Mouse (Mus musculus) fat pad, adult 2 months (tissue): ENCODE results near the gene Cfap221.

ENCODE experiments used
- DNase-seq: peaks from one replicate; pipeline ENCODE4 v3.0.0-alpha.2; 2011; ENCODE audit warnings: low read depth, low spot score; ENCODE audit errors: extremely low read depth

Cfap221 gene

DNA sequence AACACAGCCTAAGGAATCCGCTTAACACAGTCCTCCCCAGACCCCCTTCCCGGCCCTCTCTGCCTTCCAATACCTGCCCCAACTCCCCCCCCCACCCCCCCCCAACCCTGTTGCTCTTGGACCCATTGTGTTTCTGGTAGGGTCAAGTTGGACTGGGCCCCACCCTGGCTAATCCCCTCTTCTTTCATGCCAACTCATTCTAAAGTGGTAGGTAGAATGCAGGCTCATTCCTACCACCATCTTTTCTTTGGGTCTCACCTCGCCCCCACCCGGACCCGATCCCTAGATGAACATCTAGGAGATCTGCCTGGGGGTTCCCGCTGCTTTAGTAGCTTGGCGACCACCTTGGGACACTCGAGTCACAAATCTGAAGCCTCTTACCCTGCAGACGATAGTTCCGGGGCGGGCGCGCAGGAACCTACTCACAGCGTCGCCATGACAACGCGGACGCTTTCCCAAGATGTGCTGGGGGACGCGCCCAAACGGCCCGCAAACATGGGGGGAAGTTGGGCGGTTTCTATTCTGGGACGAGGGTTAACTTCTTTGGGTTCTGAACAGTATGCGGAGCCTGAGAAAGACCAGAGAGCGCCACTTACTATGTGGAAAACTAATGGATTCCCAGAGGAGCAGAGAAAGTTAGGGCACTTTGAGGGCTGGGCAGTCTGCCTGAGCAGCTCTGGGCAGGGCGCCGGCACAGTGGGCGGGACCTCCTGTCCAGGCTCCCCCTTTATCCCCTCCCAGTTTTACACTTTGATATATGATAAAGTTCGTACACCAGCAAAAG lies at the start of gene Cfap221:
Gene Cfap221 (minus strand): TSS at position 437 of the 784 bp plus-strand sequence.
- DNase-seq, result no peak

- DNase-seq, result no peak
Observed at GRCm38 (mm10) chr1:120044584-120044983, 47.5 kb upstream of the Cfap221 start.

DNA sequence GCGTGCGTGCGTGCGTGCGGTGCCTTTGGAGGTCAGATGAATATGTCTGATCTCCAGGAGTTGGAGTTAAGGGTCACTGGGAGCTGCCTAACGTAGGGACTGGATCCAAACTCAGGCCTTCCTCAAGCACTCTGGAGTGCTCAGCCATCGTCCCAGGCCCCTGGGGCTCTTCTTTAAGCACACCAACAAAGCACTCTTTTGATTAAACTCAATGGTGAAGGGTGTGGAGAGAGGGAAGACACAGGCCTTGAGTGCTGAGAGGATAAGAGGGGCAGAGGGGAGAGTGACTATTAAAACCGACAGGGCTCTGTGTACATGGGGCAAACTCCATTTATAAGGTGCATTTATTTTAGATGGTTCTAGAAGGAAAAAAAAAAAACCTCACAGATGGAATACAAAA lies 45.4 kb upstream of the Cfap221 start:
- DNase-seq, result no peak

DNA sequence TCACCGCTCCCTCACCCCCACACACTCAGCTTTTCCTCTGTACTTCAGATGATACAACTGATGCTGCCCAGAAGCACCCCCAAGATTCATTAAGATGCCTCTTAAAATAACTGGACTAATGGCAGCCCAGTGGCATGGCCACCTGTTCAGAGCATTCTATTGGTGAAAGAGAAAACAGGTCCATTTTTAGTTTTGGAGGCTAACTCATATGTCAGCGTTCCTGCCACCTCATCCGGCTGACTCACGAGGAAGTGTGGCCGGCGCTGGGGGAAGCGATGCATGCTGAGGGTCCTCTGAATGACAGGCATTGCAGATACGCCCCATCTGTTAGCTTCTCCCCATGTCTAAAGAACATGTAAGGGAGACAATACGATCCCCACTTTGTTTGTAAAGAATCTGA lies 41.6 kb upstream of the Cfap221 start:
- DNase-seq, result no peak

DNA sequence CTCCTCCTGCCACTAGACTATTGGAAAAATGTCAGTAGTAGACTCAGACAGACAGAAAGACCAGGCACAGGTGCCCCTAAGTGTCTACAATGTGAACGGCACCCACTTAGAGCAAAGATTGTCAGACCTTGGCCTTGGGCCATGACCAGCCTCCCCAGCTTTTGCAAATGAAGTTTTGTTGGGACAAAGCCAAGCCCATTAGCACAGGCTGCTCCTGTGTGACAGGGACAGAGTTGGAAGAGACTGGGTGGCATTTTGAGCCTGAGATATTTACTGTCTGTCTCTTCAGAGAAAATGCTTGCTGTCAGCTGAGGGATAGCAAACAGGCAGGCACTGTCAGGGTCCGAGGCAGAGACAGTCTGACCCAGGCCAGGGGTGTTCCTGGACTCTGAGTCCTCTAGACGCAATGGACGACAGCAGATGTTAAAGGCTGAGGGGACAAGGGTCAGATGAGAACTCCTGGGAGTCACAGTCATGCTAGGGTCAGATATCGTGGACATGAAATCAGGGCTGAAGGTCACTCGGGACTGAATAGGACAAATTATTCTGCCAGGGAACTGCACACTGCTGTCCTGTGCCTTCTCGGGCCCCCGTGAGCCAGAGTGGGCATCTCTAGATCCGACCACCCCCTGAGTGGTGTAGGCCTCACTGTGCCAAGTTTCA lies 40.1 kb upstream of the Cfap221 start:
- DNase-seq, result no peak

GRCm38 (mm10) chr1:120035456-120036034 lies 38.5 kb upstream of the Cfap221 start:
- DNase-seq, result no peak

DNA sequence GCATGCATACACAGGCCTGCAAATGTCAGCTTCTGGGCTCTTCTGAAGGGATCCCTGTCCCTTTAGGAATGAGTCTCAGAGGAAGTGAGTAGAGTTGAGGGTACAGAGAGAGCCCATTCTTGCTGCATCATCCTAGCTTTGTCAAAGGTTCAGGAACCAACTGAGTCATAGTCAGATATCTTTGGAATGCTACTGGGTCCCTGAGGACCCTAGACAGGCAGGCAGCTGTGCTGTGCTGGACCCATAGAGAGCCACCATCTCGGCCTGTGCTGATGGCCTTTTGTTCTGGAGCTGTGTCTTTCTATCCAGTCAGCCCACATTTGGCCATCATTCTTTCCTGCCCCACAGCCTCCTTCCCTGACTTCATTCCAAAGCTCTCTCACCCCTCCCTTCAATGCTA lies 37.8 kb upstream of the Cfap221 start:
- DNase-seq, result no peak

DNA sequence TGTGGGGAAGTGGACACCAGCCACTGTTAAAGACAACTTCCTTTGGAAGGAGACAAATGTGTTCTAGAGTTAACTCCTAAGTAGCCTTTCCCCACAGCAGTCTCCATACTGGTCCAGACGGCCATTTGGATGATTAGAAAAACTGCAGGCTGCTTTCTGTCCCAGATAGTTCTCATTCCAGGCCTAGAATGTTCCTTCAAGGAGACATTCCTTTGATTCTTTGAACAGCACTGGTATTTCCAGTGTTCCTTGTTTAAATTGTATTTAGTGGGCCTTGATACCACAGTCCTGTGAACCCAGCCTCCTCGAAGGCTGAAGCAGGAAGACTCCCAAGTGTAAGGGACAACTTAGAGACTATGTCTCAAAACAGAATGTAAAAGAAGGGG lies 36.4 kb upstream of the Cfap221 start:
- no peak for DNase-seq

- DNase-seq, result no peak
Observed at GRCm38 (mm10) chr1:120032804-120033468, 35.9 kb upstream of the Cfap221 start.

- no peak for DNase-seq
Observed at GRCm38 (mm10) chr1:120030474-120030873, 33.4 kb upstream of the Cfap221 start.

DNA sequence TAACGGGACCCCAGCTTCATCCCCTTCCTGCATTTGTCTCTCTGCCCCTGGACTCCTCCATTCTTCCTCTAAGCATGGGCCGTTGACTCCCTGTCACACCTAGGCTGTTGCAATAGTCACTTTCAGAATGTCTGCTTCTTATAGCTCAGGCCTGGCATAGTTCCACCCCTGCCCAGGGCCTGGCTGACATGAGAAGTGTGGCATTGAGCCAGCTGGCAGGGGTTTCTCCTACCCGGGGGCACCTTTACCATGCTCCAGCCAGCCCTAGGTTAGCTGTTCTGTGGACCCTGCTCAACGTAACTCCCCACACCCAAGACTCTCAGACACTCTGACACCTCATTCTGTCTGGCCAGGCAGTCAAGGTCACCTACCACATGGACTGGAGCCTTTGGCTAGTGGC lies 30.7 kb upstream of the Cfap221 start:
- DNase-seq, result no peak

DNA sequence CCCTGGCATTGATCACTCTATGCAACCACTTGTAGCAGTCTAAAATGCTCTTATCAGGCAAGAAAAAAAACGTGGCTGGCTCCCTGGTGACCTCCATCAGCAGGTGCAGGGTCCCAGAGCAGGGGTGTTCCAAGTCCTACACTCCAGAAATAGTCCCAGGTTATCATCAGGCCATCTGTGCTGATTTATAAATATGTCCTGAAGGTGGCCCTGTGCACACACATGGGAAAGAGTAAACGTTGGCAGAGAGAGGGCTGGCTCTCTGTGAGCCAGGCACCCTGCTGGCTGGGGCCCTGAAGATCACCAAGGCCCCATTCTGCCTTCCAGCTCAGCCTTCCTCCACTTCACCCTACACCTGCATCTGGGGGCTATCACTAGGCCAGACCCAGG lies 28.0 kb upstream of the Cfap221 start:
- DNase-seq, result no peak

DNA sequence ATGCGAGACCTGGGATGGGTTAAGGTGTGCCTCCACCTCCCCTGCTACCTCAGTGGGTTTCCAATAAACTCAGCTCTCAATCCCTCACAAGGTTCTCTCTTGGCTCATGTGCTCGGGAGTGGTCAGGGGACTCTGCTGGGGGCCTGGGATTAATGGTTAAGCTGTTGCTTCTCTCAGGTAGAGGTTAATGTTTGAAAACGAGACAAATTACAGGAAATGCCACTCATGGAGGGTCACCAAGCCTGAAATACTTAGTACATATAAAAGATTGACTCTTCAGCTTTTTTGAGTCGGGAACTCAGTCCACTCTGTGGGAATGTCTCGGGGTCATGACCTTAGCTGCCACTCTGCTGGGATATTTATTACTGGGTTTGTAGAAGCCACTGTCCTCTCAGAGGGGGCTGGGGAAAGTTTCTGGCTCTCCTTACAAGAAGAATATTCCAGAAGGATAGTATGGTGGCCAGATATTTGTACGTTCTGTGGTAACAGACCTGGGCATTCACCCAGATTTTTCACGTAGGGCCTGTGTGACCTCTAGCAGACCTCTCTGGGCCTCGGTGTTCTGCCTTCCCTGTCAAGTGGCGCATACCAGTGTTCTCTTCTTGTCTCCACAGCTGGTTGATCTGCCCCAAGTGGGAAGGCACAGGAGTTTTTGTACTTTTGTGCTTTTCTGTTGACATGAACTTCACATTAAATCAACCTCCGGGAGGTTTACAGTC lies 27.5 kb upstream of the Cfap221 start:
- no peak for DNase-seq

GRCm38 (mm10) chr1:120021951-120022350 lies 24.9 kb upstream of the Cfap221 start:
- DNase-seq, result no peak

- no peak for DNase-seq
Observed at GRCm38 (mm10) chr1:120020322-120020897, 23.4 kb upstream of the Cfap221 start.

- no peak for DNase-seq
Observed at GRCm38 (mm10) chr1:120019428-120019827, 22.4 kb upstream of the Cfap221 start.

GRCm38 (mm10) chr1:120018900-120019299 lies 21.9 kb upstream of the Cfap221 start:
- no peak for DNase-seq

- DNase-seq, result no peak
Observed at GRCm38 (mm10) chr1:120016240-120016639, 19.2 kb upstream of the Cfap221 start.

DNA sequence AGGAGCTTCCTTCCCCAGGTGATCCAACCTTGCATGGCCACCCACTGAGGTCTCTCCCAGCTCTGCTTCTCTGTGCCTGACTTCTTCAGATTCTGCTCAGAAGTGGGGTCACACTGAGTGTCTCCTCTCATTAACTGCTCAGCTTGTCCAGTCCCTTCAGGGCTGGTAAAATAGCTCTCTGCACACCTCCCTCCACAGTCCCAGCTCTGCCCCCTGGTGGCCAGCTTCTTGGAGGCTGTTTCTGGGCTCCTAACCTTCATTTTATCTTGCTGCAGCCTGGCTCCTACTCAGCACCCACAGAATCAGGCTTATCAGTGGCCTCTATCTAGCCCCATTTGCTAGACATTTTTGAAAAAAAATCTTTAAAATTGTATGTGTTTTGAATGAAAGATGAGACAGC lies 16.1 kb upstream of the Cfap221 start:
- no peak for DNase-seq

DNA sequence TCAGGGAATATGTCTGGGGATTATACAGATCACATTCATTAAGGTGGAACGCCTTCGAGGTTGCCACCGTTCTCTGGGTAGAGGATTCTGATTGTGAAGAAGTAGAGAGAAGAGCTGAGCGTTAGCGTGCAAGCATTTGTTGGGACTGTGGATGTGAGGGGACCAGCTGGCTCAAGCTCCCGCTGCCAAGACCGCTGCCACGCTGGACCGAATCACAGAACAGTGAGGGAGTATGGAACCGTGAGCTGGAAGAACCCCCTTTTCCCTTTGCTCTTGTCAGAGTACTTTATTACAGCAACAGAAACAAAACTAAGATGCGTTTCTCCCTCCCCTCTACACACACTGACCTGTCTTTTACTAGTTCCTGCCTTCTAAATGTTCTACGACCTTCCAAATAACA lies 15.6 kb upstream of the Cfap221 start:
- DNase-seq, result no peak
